Mouse (Mus musculus) embryonic fibroblast, embryonic 13.5 days (primary cell): ENCODE measurements around the gene Ywhaq.

ENCODE experiments used
- CTCF ChIP-seq: IDR thresholded peaks from 2 replicates; pipeline ENCODE4 v1.5.1; 2011; ENCODE audit warnings: mild to moderate bottlenecking, control low read depth, low read length, moderate library complexity, borderline replicate concordance; ENCODE audit not compliant: insufficient read depth
- POLR2A ChIP-seq: IDR thresholded peaks from 2 replicates; pipeline ENCODE4 v1.6.1; 2011; ENCODE audit warnings: low read depth, mild to moderate bottlenecking, control low read depth, low read length, moderate library complexity

DNA sequence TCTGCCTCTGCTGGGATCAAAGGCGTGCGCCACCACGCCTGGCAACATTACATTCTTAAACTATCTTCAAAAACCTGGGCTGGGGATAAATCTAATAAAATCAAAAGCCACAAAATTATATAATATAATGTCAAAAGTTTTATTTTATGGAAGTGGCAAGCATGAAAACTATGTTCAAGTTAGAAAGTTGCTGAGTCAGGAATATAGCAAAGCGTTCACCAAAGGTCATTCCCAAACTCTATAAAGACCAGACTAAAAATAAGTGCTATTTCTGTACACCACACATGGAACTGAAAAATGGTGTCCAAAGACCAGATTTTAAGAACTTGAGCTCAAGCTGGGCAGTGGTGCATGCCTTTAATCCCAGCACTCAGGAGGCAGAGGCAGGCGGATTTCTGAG is 14.7 kb downstream of the Ywhaq start:
- TF ChIP-seq CTCF (no peak), POLR2A (no peak)
